Mouse (Mus musculus): ENCODE measurements around the gene Hadha. TPM values are rescaled to one million over a fixed set of nuclear protein-coding genes. Genes with fewer than 3 reads are reported as not detected.
A peak's percentile ranks its signal among the peaks of the same experiment; 100 is the strongest.

The Hadha gene
- 106 and 118 TPM in 2 replicates for polyA plus RNA-seq (2015; fragmentation: Nextera tagmentation; extraction: Ambion mirVana)

DNA sequence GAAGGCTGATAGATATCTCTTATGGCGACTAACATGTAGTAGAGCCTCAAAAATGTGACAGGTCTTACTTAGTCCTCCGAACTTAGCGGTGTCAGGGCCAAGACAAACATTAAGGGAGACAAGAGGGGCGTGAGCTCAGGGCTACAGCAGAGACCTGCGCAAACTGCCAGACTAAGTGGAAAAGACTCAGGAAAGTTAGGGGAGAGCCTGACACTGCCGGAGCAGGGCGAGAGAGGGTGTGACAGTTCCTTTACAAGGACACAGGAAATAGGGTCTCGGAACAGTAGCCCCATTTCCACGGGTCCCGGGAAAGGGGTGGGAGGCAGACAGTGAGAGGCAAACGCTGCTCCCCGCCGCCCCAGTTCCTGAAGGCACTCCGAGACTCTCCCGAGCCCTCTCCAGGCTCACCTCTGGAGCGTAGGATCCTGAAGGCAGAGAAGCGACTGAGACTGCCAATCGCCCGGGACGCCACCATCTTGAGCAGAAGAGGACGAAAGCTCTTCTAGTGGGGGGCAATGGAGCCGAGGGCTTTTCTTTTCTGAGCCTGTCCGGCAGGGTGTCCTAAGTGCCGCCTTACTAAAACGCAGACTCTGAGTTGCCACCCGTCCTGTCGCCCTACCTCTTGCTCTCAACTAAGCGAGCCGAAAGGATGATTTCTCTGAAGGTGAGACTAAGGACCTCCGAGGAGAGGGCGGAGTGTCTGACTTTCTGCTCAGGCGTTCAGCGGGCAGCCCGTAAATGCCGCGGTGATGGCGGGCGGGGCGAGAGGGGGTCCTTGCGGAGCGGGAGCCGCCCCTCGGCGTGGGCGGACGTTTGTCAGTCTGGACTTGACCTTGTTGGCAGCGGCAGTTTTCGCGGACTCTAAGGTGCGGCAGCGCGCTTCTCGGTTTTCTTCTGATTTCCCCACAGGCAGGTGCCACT is at the start of gene Hadha, which contains the start of gene Hadhb:
Gene Hadha, minus strand, starts transcription at position 689 of the 921 bp plus-strand sequence.
Gene Hadhb, plus strand, starts transcription at position 775 of the 921 bp plus-strand sequence.
- no peaks in the 10 kb centered on the region for H3K9me3 ChIP-seq (replicated peaks; ENCODE audit: control insufficient read depth, low read length)
- ATAC-seq (ENCODE audit: low read depth) = peak; percentile 87
- peaks cover 12% of the 10 kb centered on the region for H3K4me1 ChIP-seq (ENCODE audit: control insufficient read depth, low read depth, low read length)
- H3K36me3 ChIP-seq (ENCODE audit: control insufficient read depth, insufficient read depth) = no peaks in the 10 kb centered on the region
- H3K4me3 ChIP-seq (ENCODE audit: low read depth, low read length) = peak within 1 kb of the TSS; percentile 99
- H3K9ac ChIP-seq (ENCODE audit: low read depth, low read length) = peak within 1 kb of the TSS; percentile 94
- no peaks in the 10 kb centered on the region for H3K27me3 ChIP-seq (ENCODE audit: control insufficient read depth, insufficient read depth, low read depth, low read length)
- H3K4me2 ChIP-seq (ENCODE audit: low read depth, low read length) = peak within 1 kb of the TSS; percentile 85
- H3K27ac ChIP-seq (ENCODE audit: low read length) = peak within 1 kb of the TSS; percentile 95
- under 1% methylated on average over 53 of the region's 53 CpGs for WGBS (ENCODE audit: insufficient replicate concordance)

- H3K4me1 ChIP-seq (ENCODE audit: control insufficient read depth, low read depth, low read length) = no peaks in the 10 kb centered on the region
- no peak overlapping the region for H3K4me2 ChIP-seq (ENCODE audit: low read depth, low read length)
- no peaks in the 10 kb centered on the region for H3K36me3 ChIP-seq (ENCODE audit: control insufficient read depth, insufficient read depth)
- no peak overlapping the region for H3K9ac ChIP-seq (ENCODE audit: low read depth, low read length)
- no peak for ATAC-seq (ENCODE audit: low read depth)
- no peak overlapping the region for H3K27ac ChIP-seq (ENCODE audit: low read length)
- no peaks in the 10 kb centered on the region for H3K9me3 ChIP-seq (replicated peaks; ENCODE audit: control insufficient read depth, low read length)
- H3K27me3 ChIP-seq (ENCODE audit: control insufficient read depth, insufficient read depth, low read depth, low read length) = no peaks in the 10 kb centered on the region
- no peak overlapping the region for H3K4me3 ChIP-seq (ENCODE audit: low read depth, low read length)
- 19% methylated on average over 1 of the region's 1 CpGs for WGBS (ENCODE audit: insufficient replicate concordance)
Measured at GRCm38 (mm10) chr5:30204441-30204840, 49.5 kb upstream of the Hadha start.

- Histone ChIP-seq H3K9ac (ENCODE audit: low read depth, low read length) (no peak overlapping the region), H3K27me3 (ENCODE audit: control insufficient read depth, insufficient read depth, low read depth, low read length) (no peaks in the 10 kb centered on the region), H3K4me1 (ENCODE audit: control insufficient read depth, low read depth, low read length) (no peaks in the 10 kb centered on the region), H3K4me2 (ENCODE audit: low read depth, low read length) (no peak overlapping the region), H3K4me3 (ENCODE audit: low read depth, low read length) (no peak overlapping the region), H3K27ac (ENCODE audit: low read length) (no peak overlapping the region), H3K36me3 (ENCODE audit: control insufficient read depth, insufficient read depth) (no peaks in the 10 kb centered on the region), H3K9me3 (replicated peaks; ENCODE audit: control insufficient read depth, low read length) (no peaks in the 10 kb centered on the region)
- ATAC-seq (ENCODE audit: low read depth) = no peak
- WGBS (ENCODE audit: insufficient replicate concordance) = 52% methylated on average over 10 of the region's 10 CpGs
Measured at GRCm38 (mm10) chr5:30203216-30203885, 48.4 kb upstream of the Hadha start.

DNA sequence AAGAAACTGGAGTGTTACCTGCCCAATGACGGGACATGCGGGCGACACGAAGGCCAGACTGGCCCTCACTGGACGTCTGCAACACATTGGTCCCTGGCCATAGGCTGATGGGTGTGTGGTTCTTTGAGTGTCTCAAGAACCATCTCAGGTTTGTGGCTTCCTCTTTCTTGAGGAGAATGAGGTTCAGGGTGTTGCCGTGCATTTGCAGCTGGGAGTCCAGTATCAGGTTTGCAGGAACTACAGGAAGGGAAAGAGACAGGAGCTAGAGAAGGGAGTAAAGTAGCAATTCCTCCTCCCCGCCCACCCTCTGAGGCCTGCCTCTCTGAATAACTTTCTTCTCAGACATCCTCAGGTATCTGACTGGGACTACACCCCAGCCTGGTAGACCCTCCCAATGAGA is 47.3 kb upstream of the Hadha start:
- no peak overlapping the region for H3K4me3 ChIP-seq (ENCODE audit: low read depth, low read length)
- no peak overlapping the region for H3K27ac ChIP-seq (ENCODE audit: low read length)
- WGBS (ENCODE audit: insufficient replicate concordance) = 69% methylated on average over 7 of the region's 7 CpGs
- H3K36me3 ChIP-seq (ENCODE audit: control insufficient read depth, insufficient read depth) = no peaks in the 10 kb centered on the region
- no peaks in the 10 kb centered on the region for H3K4me1 ChIP-seq (ENCODE audit: control insufficient read depth, low read depth, low read length)
- H3K27me3 ChIP-seq (ENCODE audit: control insufficient read depth, insufficient read depth, low read depth, low read length) = no peaks in the 10 kb centered on the region
- ATAC-seq (ENCODE audit: low read depth) = no peak
- no peaks in the 10 kb centered on the region for H3K9me3 ChIP-seq (replicated peaks; ENCODE audit: control insufficient read depth, low read length)
- H3K9ac ChIP-seq (ENCODE audit: low read depth, low read length) = no peak overlapping the region
- H3K4me2 ChIP-seq (ENCODE audit: low read depth, low read length) = no peak overlapping the region

DNA sequence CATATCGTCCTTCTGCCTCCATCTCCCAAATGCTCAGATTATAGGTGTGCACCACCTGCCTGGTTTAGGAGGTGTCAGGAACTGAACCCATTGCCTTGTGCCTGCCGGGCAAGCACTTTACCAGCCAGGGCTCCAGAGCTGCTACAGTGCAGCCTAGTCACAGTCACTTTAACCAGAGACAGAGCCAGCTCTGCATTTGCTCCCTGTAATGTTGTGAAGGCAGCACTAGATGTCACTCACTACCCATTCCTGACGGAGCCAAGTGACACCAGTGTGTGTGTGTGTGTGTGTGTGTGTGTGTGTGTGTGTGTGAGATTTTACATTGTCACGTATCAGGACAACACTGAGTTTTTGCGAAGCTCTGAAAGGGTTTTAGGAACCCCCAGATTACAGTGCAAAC is 46.6 kb upstream of the Hadha start:
- Histone ChIP-seq H3K9ac (ENCODE audit: low read depth, low read length) (no peak overlapping the region), H3K4me1 (ENCODE audit: control insufficient read depth, low read depth, low read length) (no peaks in the 10 kb centered on the region)
- WGBS (ENCODE audit: insufficient replicate concordance) = 36% methylated on average over 5 of the region's 5 CpGs

GRCm38 (mm10) chr5:30198257-30198656 is 43.3 kb upstream of the Hadha start:
- Histone ChIP-seq H3K9me3 (replicated peaks; ENCODE audit: control insufficient read depth, low read length) (no peaks in the 10 kb centered on the region), H3K4me1 (ENCODE audit: control insufficient read depth, low read depth, low read length) (no peaks in the 10 kb centered on the region), H3K27me3 (ENCODE audit: control insufficient read depth, insufficient read depth, low read depth, low read length) (no peaks in the 10 kb centered on the region), H3K4me2 (ENCODE audit: low read depth, low read length) (no peak overlapping the region), H3K9ac (ENCODE audit: low read depth, low read length) (no peak overlapping the region), H3K27ac (ENCODE audit: low read length) (no peak overlapping the region), H3K36me3 (ENCODE audit: control insufficient read depth, insufficient read depth) (no peaks in the 10 kb centered on the region), H3K4me3 (ENCODE audit: low read depth, low read length) (no peak overlapping the region)
- 26% methylated on average over 7 of the region's 7 CpGs for WGBS (ENCODE audit: insufficient replicate concordance)
- ATAC-seq (ENCODE audit: low read depth) = no peak

More for the DNA sequence above, 46.6 kb upstream of the Hadha start:
- no peaks in the 10 kb centered on the region for H3K9me3 ChIP-seq (replicated peaks; ENCODE audit: control insufficient read depth, low read length)
- no peaks in the 10 kb centered on the region for H3K36me3 ChIP-seq (ENCODE audit: control insufficient read depth, insufficient read depth)
- H3K4me2 ChIP-seq (ENCODE audit: low read depth, low read length) = no peak overlapping the region
- no peak overlapping the region for H3K4me3 ChIP-seq (ENCODE audit: low read depth, low read length)
- no peaks in the 10 kb centered on the region for H3K27me3 ChIP-seq (ENCODE audit: control insufficient read depth, insufficient read depth, low read depth, low read length)
- 0 out of 2 replicates have a peak, but pooled peaks have one; percentile 37 for ATAC-seq (ENCODE audit: low read depth)
- H3K27ac ChIP-seq (ENCODE audit: low read length) = no peak overlapping the region

- ATAC-seq (ENCODE audit: low read depth) = peak; percentile 61
- Histone ChIP-seq H3K4me1 (ENCODE audit: control insufficient read depth, low read depth, low read length) (no peaks in the 10 kb centered on the region), H3K27ac (ENCODE audit: low read length) (no peak overlapping the region), H3K9ac (ENCODE audit: low read depth, low read length) (no peak overlapping the region), H3K9me3 (replicated peaks; ENCODE audit: control insufficient read depth, low read length) (no peaks in the 10 kb centered on the region), H3K27me3 (ENCODE audit: control insufficient read depth, insufficient read depth, low read depth, low read length) (no peaks in the 10 kb centered on the region), H3K4me2 (ENCODE audit: low read depth, low read length) (no peak overlapping the region), H3K4me3 (ENCODE audit: low read depth, low read length) (no peak overlapping the region), H3K36me3 (ENCODE audit: control insufficient read depth, insufficient read depth) (no peaks in the 10 kb centered on the region)
- WGBS (ENCODE audit: insufficient replicate concordance) = 63% methylated on average over 5 of the region's 5 CpGs
Measured at GRCm38 (mm10) chr5:30195340-30195739, 40.4 kb upstream of the Hadha start.

DNA sequence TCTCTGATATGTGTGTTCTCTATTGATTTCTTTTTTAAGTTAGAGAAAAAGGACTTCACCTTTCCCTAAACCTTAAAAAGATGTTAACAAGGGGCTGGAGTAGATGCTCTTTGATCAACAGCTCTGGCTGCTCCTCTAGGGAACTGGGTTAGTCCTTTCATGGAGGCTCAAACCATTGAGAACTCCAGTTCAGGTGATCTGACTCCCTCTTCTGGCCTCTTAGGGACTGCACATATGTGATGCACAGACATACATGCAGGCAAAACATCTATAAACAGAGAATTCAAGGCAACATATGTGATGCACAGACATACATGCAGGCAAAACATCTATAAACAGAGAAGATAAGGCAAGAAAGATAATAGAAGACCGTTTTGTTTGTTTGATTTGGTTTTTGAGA is 37.5 kb upstream of the Hadha start:
- Histone ChIP-seq H3K4me3 (ENCODE audit: low read depth, low read length) (no peak overlapping the region), H3K36me3 (ENCODE audit: control insufficient read depth, insufficient read depth) (peaks cover 4% of the 10 kb centered on the region), H3K4me2 (ENCODE audit: low read depth, low read length) (no peak overlapping the region), H3K9ac (ENCODE audit: low read depth, low read length) (no peak overlapping the region), H3K9me3 (replicated peaks; ENCODE audit: control insufficient read depth, low read length) (no peaks in the 10 kb centered on the region), H3K27ac (ENCODE audit: low read length) (no peak overlapping the region), H3K27me3 (ENCODE audit: control insufficient read depth, insufficient read depth, low read depth, low read length) (no peaks in the 10 kb centered on the region), H3K4me1 (ENCODE audit: control insufficient read depth, low read depth, low read length) (no peaks in the 10 kb centered on the region; the same call in 1 of the 2 replicates)
- ATAC-seq (ENCODE audit: low read depth) = no peak
- WGBS (ENCODE audit: insufficient replicate concordance) = 61% methylated on average over 1 of the region's 1 CpGs
